Mouse (Mus musculus): ENCODE results near the gene Epx. TPM values are rescaled to one million over a fixed set of nuclear protein-coding genes. Genes with fewer than 3 reads are reported as not detected.

Epx gene
- polyA plus RNA-seq, 1 experiment from 2014 or later: 0.21 TPM

GRCm38 (mm10) chr11:87828239-87828900 lies 47.0 kb downstream of the Epx start, which contains the start of gene Lpo:
TSS of gene Lpo (minus strand) at chr11:87828289.
- ATAC-seq (ENCODE audit: insufficient read depth, low FRiP score, low read depth): no peak
- 52% methylated on average over 10 of the region's 10 CpGs for WGBS
- no peaks in the 10 kb centered on the region for H3K27me3 ChIP-seq (replicated peaks)
- H3K27ac ChIP-seq: no peak within 1 kb of the TSS
- H3K4me1 ChIP-seq: no peaks in the 10 kb centered on the region
- no peak within 1 kb of the TSS for H3K4me3 ChIP-seq (replicated peaks)
- no peaks in the 10 kb centered on the region for H3K36me3 ChIP-seq
- no peak within 1 kb of the TSS for H3K9ac ChIP-seq
- H3K9me3 ChIP-seq: no peaks in the 10 kb centered on the region
- no peak within 1 kb of the TSS for H3K4me2 ChIP-seq

GRCm38 (mm10) chr11:87821502-87821901 lies 53.8 kb downstream of the Epx start:
- H3K4me3 ChIP-seq (replicated peaks): no peak overlapping the region
- no peaks in the 10 kb centered on the region for H3K9me3 ChIP-seq
- ATAC-seq (ENCODE audit: insufficient read depth, low FRiP score, low read depth): no peak
- no peak overlapping the region for H3K9ac ChIP-seq
- H3K4me2 ChIP-seq: no peak overlapping the region
- H3K4me1 ChIP-seq: no peaks in the 10 kb centered on the region
- 57% methylated on average over 5 of the region's 5 CpGs for WGBS
- H3K36me3 ChIP-seq: no peaks in the 10 kb centered on the region
- no peak overlapping the region for H3K27ac ChIP-seq
- H3K27me3 ChIP-seq (replicated peaks): no peaks in the 10 kb centered on the region

- Histone ChIP-seq H3K4me3 (replicated peaks) (peak overlapping the region; percentile 39), H3K4me1 (no peaks in the 10 kb centered on the region), H3K36me3 (no peaks in the 10 kb centered on the region), H3K9me3 (no peaks in the 10 kb centered on the region), H3K27ac (no peak overlapping the region), H3K9ac (no peak overlapping the region), H3K4me2 (peak overlapping the region; percentile 69), H3K27me3 (replicated peaks) (no peaks in the 10 kb centered on the region)
- no peak for ATAC-seq (ENCODE audit: insufficient read depth, low FRiP score, low read depth)
- 24% methylated on average over 4 of the region's 4 CpGs for WGBS
Measured at GRCm38 (mm10) chr11:87817443-87817773, 57.9 kb downstream of the Epx start.

GRCm38 (mm10) chr11:87816707-87817442 lies 58.5 kb downstream of the Epx start:
- no peaks in the 10 kb centered on the region for H3K4me1 ChIP-seq
- peak overlapping the region; percentile 39 for H3K4me3 ChIP-seq (replicated peaks)
- ATAC-seq (ENCODE audit: insufficient read depth, low FRiP score, low read depth): no peak
- 3% methylated on average over 31 of the region's 31 CpGs for WGBS
- no peaks in the 10 kb centered on the region for H3K36me3 ChIP-seq
- H3K4me2 ChIP-seq: peak overlapping the region; percentile 69
- no peaks in the 10 kb centered on the region for H3K9me3 ChIP-seq
- H3K27ac ChIP-seq: no peak overlapping the region
- H3K27me3 ChIP-seq (replicated peaks): no peaks in the 10 kb centered on the region
- H3K9ac ChIP-seq: no peak overlapping the region

- H3K4me2 ChIP-seq: no peak overlapping the region
- no peak overlapping the region for H3K9ac ChIP-seq
- WGBS: 69% methylated on average over 8 of the region's 8 CpGs
- no peaks in the 10 kb centered on the region for H3K4me1 ChIP-seq
- no peaks in the 10 kb centered on the region for H3K27me3 ChIP-seq (replicated peaks)
- H3K4me3 ChIP-seq (replicated peaks): no peak overlapping the region
- H3K36me3 ChIP-seq: no peaks in the 10 kb centered on the region
- H3K27ac ChIP-seq: no peak overlapping the region
- ATAC-seq (ENCODE audit: insufficient read depth, low FRiP score, low read depth): no peak
- no peaks in the 10 kb centered on the region for H3K9me3 ChIP-seq
Measured at GRCm38 (mm10) chr11:87814831-87815230, 60.5 kb downstream of the Epx start.

Other genes with a start within 250 kb of the Epx start
- 14.0 and 14.5 TPM in 2 replicates for gene Rnf43, start 212.8 kb downstream of the Epx start, polyA plus RNA-seq (2015; fragmentation: Nextera tagmentation; extraction: Ambion mirVana)
- gene Supt4a, start 138.0 kb downstream of the Epx start, polyA plus RNA-seq (2015; fragmentation: Nextera tagmentation; extraction: Ambion mirVana): 118 and 127 TPM in 2 replicates
- 2.0 and 2.8 TPM in 2 replicates for gene Tspoap1, start 115.0 kb downstream of the Epx start, polyA plus RNA-seq (2015; fragmentation: Nextera tagmentation; extraction: Ambion mirVana)
- 11.1 and 23.1 TPM in 2 replicates for gene Mpo, start 82.0 kb downstream of the Epx start, polyA plus RNA-seq (2015; fragmentation: Nextera tagmentation; extraction: Ambion mirVana)
- 0.04 and 0.18 TPM in 2 replicates for gene Lpo, start 47.2 kb downstream of the Epx start, polyA plus RNA-seq (2015; fragmentation: Nextera tagmentation; extraction: Ambion mirVana)
- 12.0 and 13.4 TPM in 2 replicates for gene Mks1, start 22.3 kb downstream of the Epx start, polyA plus RNA-seq (2015; fragmentation: Nextera tagmentation; extraction: Ambion mirVana)
- gene Olfr462, start 16.7 kb upstream of the Epx start, polyA plus RNA-seq (2015; fragmentation: Nextera tagmentation; extraction: Ambion mirVana): not detected in 2 replicates
- not detected in 2 replicates for gene Olfr463, start 21.9 kb upstream of the Epx start, polyA plus RNA-seq (2015; fragmentation: Nextera tagmentation; extraction: Ambion mirVana)
- not detected in 2 replicates for gene Olfr464, start 45.4 kb upstream of the Epx start, polyA plus RNA-seq (2015; fragmentation: Nextera tagmentation; extraction: Ambion mirVana)
- 23.7 and 23.8 TPM in 2 replicates for gene Dynll2, start 112.0 kb upstream of the Epx start, polyA plus RNA-seq (2015; fragmentation: Nextera tagmentation; extraction: Ambion mirVana)
- gene Srsf1, start 171.8 kb upstream of the Epx start, polyA plus RNA-seq (2015; fragmentation: Nextera tagmentation; extraction: Ambion mirVana): 271 TPM in 2 replicates
- gene Vezf1, start 192.7 kb upstream of the Epx start, polyA plus RNA-seq (2015; fragmentation: Nextera tagmentation; extraction: Ambion mirVana): 34.0 and 35.1 TPM in 2 replicates
- 23.8 and 26.7 TPM in 2 replicates for gene Cuedc1, start 222.5 kb upstream of the Epx start, polyA plus RNA-seq (2015; fragmentation: Nextera tagmentation; extraction: Ambion mirVana)